Mouse (Mus musculus) intestine, embryonic 14.5 days (tissue): ENCODE results near the gene Vti1a. TPM values are rescaled to one million over a fixed set of nuclear protein-coding genes. Genes with fewer than 3 reads are reported as not detected.
A peak's percentile ranks its signal among the peaks of the same experiment; 100 is the strongest.

Experiments
- ATAC-seq: fragments of 200-750 bp; cut with Nextera tagmentation; replicated peaks from 2 replicates; pipeline ENCODE4 v1.8.0; 2017; ENCODE audit warnings: low read depth, moderate number of reproducible peaks, moderate TSS enrichment, moderate library complexity; ENCODE audit not compliant: low FRiP score, low TSS enrichment
- DNase-seq: peaks from one replicate; pipeline ENCODE4 v3.0.0-alpha.2; 2018; ENCODE audit warnings: low spot score
- H3K27ac ChIP-seq: fragments of 300-500 bp; sonication (generic); 2 replicates; pipeline ENCODE4 v1.5.1; 2014; ENCODE audit warnings: low read depth, mild to moderate bottlenecking, control low read depth
- H3K27me3 ChIP-seq: fragments of 300-500 bp; sonication (generic); replicated peaks from 2 replicates; pipeline ENCODE4 v1.6.1; 2014; ENCODE audit warnings: low read length, control low read depth; ENCODE audit not compliant: control insufficient read depth, insufficient read depth
- H3K36me3 ChIP-seq: fragments of 300-500 bp; sonication (generic); 2 replicates; pipeline ENCODE4 v1.6.1; 2014; ENCODE audit warnings: low read length, control low read depth; ENCODE audit not compliant: control insufficient read depth, insufficient read depth
- H3K4me1 ChIP-seq: fragments of 300-500 bp; sonication (generic); replicated peaks from 2 replicates; pipeline ENCODE4 v1.6.1; 2014; ENCODE audit warnings: low read length, control low read depth, mixed read lengths; ENCODE audit not compliant: control insufficient read depth, insufficient read depth
- H3K4me2 ChIP-seq: fragments of 300-500 bp; sonication (generic); 2 replicates; pipeline ENCODE4 v1.6.1; 2014; ENCODE audit warnings: low read length
- H3K4me3 ChIP-seq: fragments of 300-500 bp; sonication (generic); 2 replicates; pipeline ENCODE4 v1.5.1; 2014; ENCODE audit warnings: low read depth, low read length, control low read depth, mixed read lengths
- H3K9ac ChIP-seq: fragments of 300-500 bp; sonication (generic); 2 replicates; pipeline ENCODE4 v1.6.1; 2014; ENCODE audit warnings: mild to moderate bottlenecking, low read length
- H3K9me3 ChIP-seq: fragments of 300-500 bp; sonication (generic); 2 replicates; pipeline ENCODE4 v1.6.1; 2016; ENCODE audit warnings: low read length, control low read depth; ENCODE audit not compliant: control insufficient read depth
- WGBS: fragments of 180-500 bp; shearing (Covaris S2); extraction: QIAGEN DNeasy Blood & Tissue Kit; methylation state at CpG from one replicate; pipeline ENCODE4 v1.1.7; 2014; 5-methylcytosine and 5-hydroxymethylcytosine counted together
- polyA plus RNA-seq: library from polyadenylated mRNA; unstranded; fragments of >200 nt; fragmentation: Nextera tagmentation; extraction: Ambion mirVana; gene quantifications from 2 replicates; pipeline ENCODE4 v1.2.1, GENCODE M21; 2014

The Vti1a gene
- polyA plus RNA-seq, 1 experiment from 2014 or later: 23.5 TPM

GRCm38 (mm10) chr19:55536273-55536937 lies 220.3 kb downstream of the Vti1a start:
- Histone ChIP-seq H3K4me1 (no peaks in the 10 kb centered on the region), H3K9me3 (no peaks in the 10 kb centered on the region), H3K4me3 (no peak overlapping the region), H3K9ac (no peak overlapping the region), H3K36me3 (no peaks in the 10 kb centered on the region), H3K4me2 (no peak overlapping the region), H3K27me3 (no peaks in the 10 kb centered on the region), H3K27ac (no peak overlapping the region)
- no peak for ATAC-seq
- no peak for DNase-seq
- 82% methylated on average over 7 of the region's 7 CpGs for WGBS

GRCm38 (mm10) chr19:55537691-55538090 lies 221.6 kb downstream of the Vti1a start:
- Histone ChIP-seq H3K4me3 (no peak overlapping the region), H3K4me2 (no peak overlapping the region), H3K27ac (no peak overlapping the region), H3K9me3 (no peaks in the 10 kb centered on the region), H3K9ac (no peak overlapping the region), H3K4me1 (peaks cover 9% of the 10 kb centered on the region), H3K27me3 (no peaks in the 10 kb centered on the region), H3K36me3 (no peaks in the 10 kb centered on the region)
- DNase-seq (peak; percentile 76), ATAC-seq (no peak)
- WGBS: 44% methylated on average over 6 of the region's 6 CpGs

DNA sequence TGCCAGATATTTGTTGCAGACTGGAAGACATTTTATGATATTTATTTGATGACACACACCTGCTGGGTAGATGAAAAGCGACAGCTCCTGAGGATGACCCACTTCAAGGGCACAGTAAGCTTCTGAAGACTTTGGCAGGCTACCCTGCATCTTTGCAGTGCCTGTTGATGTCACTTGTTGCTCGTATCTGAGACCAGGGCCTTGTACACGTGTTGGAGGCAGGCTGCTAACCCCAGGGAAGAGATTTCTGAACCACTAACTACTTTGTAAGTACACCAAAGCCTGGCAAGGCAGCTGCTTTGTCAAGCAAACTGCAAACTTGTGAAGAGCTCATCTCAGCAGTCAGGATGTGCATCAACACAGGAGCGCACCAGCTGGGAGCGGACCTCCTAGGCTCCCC lies 225.5 kb downstream of the Vti1a start:
- no peaks in the 10 kb centered on the region for H3K9me3 ChIP-seq
- H3K9ac ChIP-seq: no peak overlapping the region
- no peaks in the 10 kb centered on the region for H3K36me3 ChIP-seq
- H3K4me3 ChIP-seq: no peak overlapping the region
- ATAC-seq (no peak), DNase-seq (no peak)
- WGBS: 78% methylated on average over 5 of the region's 5 CpGs
- H3K27me3 ChIP-seq: no peaks in the 10 kb centered on the region
- H3K4me2 ChIP-seq: no peak overlapping the region
- peaks cover 12% of the 10 kb centered on the region for H3K4me1 ChIP-seq
- no peak overlapping the region for H3K27ac ChIP-seq

DNA sequence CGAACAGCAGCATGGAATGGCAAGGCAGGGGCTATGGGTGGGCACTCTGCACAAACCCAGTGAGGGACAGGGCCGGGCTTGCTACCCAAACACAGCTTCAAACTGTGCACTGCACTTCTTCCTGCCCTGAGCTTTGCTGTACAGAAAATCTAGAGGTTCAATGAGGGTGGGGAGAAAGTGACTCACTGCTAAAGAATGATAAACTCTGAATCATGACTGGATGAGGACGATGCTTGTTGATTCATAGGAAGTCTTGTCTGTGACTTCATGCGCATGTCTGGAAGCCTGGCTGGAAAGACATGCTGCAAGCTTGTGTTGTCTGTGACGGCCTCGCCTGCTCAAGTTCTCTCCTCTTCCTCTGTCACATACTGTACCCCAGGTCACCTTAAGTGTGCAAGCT lies 226.4 kb downstream of the Vti1a start:
- no peaks in the 10 kb centered on the region for H3K9me3 ChIP-seq
- H3K9ac ChIP-seq: no peak overlapping the region
- H3K4me2 ChIP-seq: no peak overlapping the region
- no peaks in the 10 kb centered on the region for H3K27me3 ChIP-seq
- DNase-seq (no peak), ATAC-seq (peak; percentile 54; the same call in 1 of the 2 replicates)
- H3K4me1 ChIP-seq: peaks cover 12% of the 10 kb centered on the region
- no peak overlapping the region for H3K27ac ChIP-seq
- H3K4me3 ChIP-seq: no peak overlapping the region
- WGBS: 24% methylated on average over 6 of the region's 6 CpGs
- no peaks in the 10 kb centered on the region for H3K36me3 ChIP-seq

- 92% methylated on average over 9 of the region's 9 CpGs for WGBS
- ATAC-seq: no peak
Observed at GRCm38 (mm10) chr19:55543188-55543587, 227.1 kb downstream of the Vti1a start.

DNA sequence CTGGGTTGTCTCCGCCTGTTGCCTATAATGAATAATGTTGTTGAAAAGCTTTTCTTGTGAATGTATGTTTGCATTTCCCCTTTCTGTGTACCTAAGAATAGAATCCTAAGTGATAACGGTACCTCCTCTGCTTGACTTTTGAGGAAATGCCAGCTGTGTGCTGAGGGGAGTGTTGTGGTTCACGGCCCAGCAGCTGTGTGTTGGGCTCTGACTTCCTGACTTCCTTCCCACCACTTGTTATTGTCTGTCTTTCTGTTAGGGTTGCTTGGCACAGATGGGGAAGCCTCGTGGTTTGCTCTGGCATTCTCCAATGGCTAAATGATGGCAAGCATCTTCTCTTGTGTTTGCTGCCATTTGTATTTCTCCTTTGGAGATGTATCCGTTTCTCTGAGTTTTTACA lies 228.4 kb downstream of the Vti1a start:
- H3K9ac ChIP-seq: no peak overlapping the region
- no peak overlapping the region for H3K4me3 ChIP-seq
- DNase-seq (no peak), ATAC-seq (no peak)
- H3K4me1 ChIP-seq: peaks cover 12% of the 10 kb centered on the region
- no peaks in the 10 kb centered on the region for H3K27me3 ChIP-seq
- H3K4me2 ChIP-seq: no peak overlapping the region
- H3K36me3 ChIP-seq: no peaks in the 10 kb centered on the region
- 71% methylated on average over 5 of the region's 5 CpGs for WGBS
- H3K9me3 ChIP-seq: no peaks in the 10 kb centered on the region
- H3K27ac ChIP-seq: no peak overlapping the region

More at GRCm38 (mm10) chr19:55543188-55543587, 227.1 kb downstream of the Vti1a start:
- DNase-seq: no peak
- Histone ChIP-seq H3K9ac (no peak overlapping the region), H3K4me1 (peaks cover 12% of the 10 kb centered on the region), H3K27ac (no peak overlapping the region), H3K4me3 (no peak overlapping the region), H3K36me3 (no peaks in the 10 kb centered on the region), H3K9me3 (no peaks in the 10 kb centered on the region), H3K4me2 (no peak overlapping the region), H3K27me3 (no peaks in the 10 kb centered on the region)

DNA sequence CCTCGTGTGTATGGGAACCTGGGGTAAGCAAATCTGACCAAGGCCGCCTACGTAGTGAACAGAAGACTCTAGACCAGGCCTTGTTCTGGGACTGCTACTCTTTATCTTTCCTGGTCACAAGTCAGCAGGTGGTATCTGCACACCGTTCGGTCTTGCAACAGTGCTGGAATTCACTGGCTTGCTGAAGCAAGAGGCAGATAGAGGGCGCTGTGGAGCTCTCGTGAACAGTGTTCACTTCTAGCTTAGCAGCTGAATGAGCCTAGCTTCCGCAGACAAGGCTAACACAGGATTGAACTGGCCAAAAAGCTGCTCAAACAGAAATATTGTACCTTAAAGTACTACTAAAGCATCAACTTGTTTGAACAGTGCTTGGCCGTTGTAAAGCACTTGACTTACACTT lies 229.4 kb downstream of the Vti1a start:
- Histone ChIP-seq H3K27ac (no peak overlapping the region), H3K4me3 (no peak overlapping the region), H3K36me3 (no peaks in the 10 kb centered on the region), H3K27me3 (no peaks in the 10 kb centered on the region), H3K4me2 (no peak overlapping the region), H3K9me3 (no peaks in the 10 kb centered on the region), H3K9ac (no peak overlapping the region), H3K4me1 (peaks cover 12% of the 10 kb centered on the region)
- ATAC-seq (peak; percentile 69; the same call in 1 of the 2 replicates), DNase-seq (peak; percentile 89)
- 35% methylated on average over 9 of the region's 9 CpGs for WGBS

GRCm38 (mm10) chr19:55546009-55546528 lies 230.0 kb downstream of the Vti1a start:
- H3K4me2 ChIP-seq: no peak overlapping the region
- no peak overlapping the region for H3K4me3 ChIP-seq
- 75% methylated on average over 13 of the region's 13 CpGs for WGBS
- no peak overlapping the region for H3K9ac ChIP-seq
- no peak overlapping the region for H3K27ac ChIP-seq
- peaks cover 12% of the 10 kb centered on the region for H3K4me1 ChIP-seq
- ATAC-seq (no peak), DNase-seq (no peak)
- H3K9me3 ChIP-seq: no peaks in the 10 kb centered on the region
- no peaks in the 10 kb centered on the region for H3K36me3 ChIP-seq
- H3K27me3 ChIP-seq: no peaks in the 10 kb centered on the region

DNA sequence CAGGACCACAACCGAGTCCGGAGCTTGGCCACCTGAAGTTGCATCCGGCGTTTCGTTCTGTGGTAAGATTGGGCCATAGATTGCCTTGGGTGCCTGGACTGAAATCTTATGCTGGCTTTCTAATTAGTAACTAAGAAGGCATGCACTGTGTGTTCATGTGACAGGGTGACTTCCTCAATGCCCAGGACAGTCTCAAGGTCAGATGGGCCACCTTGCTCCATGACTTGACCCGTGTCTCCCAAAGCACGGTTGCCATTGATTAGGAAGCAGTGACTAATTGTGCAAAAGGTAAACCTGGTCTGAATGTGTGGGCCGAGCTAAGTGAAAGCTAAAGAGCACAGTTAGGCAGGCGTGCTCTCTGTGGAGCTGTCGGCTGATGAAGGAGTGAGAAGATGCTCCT lies 232.1 kb downstream of the Vti1a start:
- no peak overlapping the region for H3K4me2 ChIP-seq
- no peaks in the 10 kb centered on the region for H3K36me3 ChIP-seq
- no peaks in the 10 kb centered on the region for H3K27me3 ChIP-seq
- DNase-seq (peak; percentile 48), ATAC-seq (no peak)
- no peaks in the 10 kb centered on the region for H3K4me1 ChIP-seq
- H3K9me3 ChIP-seq: no peaks in the 10 kb centered on the region
- H3K9ac ChIP-seq: no peak overlapping the region
- H3K27ac ChIP-seq: no peak overlapping the region
- no peak overlapping the region for H3K4me3 ChIP-seq
- 82% methylated on average over 10 of the region's 10 CpGs for WGBS
